Mouse (Mus musculus) heart, embryonic 12.5 days (tissue): ENCODE data around the gene Ttc39b. TPM values are rescaled to one million over a fixed set of nuclear protein-coding genes. Genes with fewer than 3 reads are reported as not detected.

Source experiments
- ATAC-seq: fragments of 200-750 bp; cut with Nextera tagmentation; 2 replicates; pipeline ENCODE4 v1.8.0; 2017; ENCODE audit warnings: moderate TSS enrichment, moderate library complexity; ENCODE audit not compliant: insufficient number of reproducible peaks, low FRiP score
- H3K27ac ChIP-seq: fragments of 300-500 bp; sonication (generic); 2 replicates; pipeline ENCODE4 v1.5.1; 2016; ENCODE audit warnings: mild to moderate bottlenecking, moderate library complexity; ENCODE audit not compliant: poor library complexity, severe bottlenecking
- H3K27me3 ChIP-seq: fragments of 300-500 bp; sonication (generic); replicated peaks from 2 replicates; pipeline ENCODE4 v1.6.1; 2016; ENCODE audit warnings: mild to moderate bottlenecking, moderate library complexity
- H3K36me3 ChIP-seq: fragments of 300-500 bp; sonication (generic); 2 replicates; pipeline ENCODE4 v1.6.1; 2016; ENCODE audit warnings: mild to moderate bottlenecking, moderate library complexity
- H3K4me1 ChIP-seq: fragments of 300-500 bp; sonication (generic); replicated peaks from 2 replicates; pipeline ENCODE4 v1.6.1; 2016; ENCODE audit warnings: mild to moderate bottlenecking
- H3K4me2 ChIP-seq: fragments of 300-500 bp; sonication (generic); 2 replicates; pipeline ENCODE4 v1.6.1; 2016; ENCODE audit warnings: mild to moderate bottlenecking, moderate library complexity
- H3K4me3 ChIP-seq: fragments of 300-500 bp; sonication (generic); 2 replicates; pipeline ENCODE4 v1.5.1; 2016; ENCODE audit warnings: mild to moderate bottlenecking
- H3K9ac ChIP-seq: fragments of 300-500 bp; sonication (generic); 2 replicates; pipeline ENCODE4 v1.6.1; 2016; ENCODE audit warnings: mild to moderate bottlenecking, moderate library complexity
- H3K9me3 ChIP-seq: fragments of 300-500 bp; sonication (generic); replicated peaks from 2 replicates; pipeline ENCODE4 v1.6.1; 2016; ENCODE audit warnings: mild to moderate bottlenecking, moderate library complexity
- WGBS: fragments of 180-500 bp; shearing (Covaris S2); methylation state at CpG from one replicate; pipeline ENCODE4 v1.1.7; 2016; 5-methylcytosine and 5-hydroxymethylcytosine counted together
- polyA plus RNA-seq: library from polyadenylated mRNA; unstranded; fragments of >200 nt; fragmentation: Nextera tagmentation; extraction: Ambion mirVana; gene quantifications from 2 replicates; pipeline ENCODE4 v1.2.1, GENCODE M21; 2016

Ttc39b gene
- polyA plus RNA-seq, 1 experiment from 2014 or later, result 2.2 TPM

DNA sequence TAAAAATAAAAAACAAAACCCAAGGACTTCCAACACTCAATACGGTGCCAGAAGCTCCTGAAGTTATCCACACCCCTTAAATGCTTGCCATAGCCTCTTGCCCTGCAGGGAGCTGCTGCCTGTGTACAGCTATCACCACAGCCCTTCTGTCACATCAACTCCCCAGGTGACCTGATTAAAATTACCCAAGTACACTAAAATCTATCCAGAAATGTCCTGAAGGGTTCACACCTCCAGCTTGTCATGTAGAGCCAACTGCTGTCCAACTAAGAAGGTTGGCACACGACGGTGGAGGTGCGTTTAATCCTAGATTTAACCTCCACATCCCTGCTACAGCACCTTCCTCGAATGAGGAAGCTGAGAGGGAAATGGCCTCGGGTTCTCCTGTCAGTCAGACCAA, 113.6 kb downstream of the Ttc39b start:
- Histone ChIP-seq H3K9ac (no peak overlapping the region), H3K4me1 (peaks cover 12% of the 10 kb centered on the region), H3K27ac (no peak overlapping the region), H3K4me3 (no peak overlapping the region), H3K27me3 (no peaks in the 10 kb centered on the region), H3K4me2 (no peak overlapping the region), H3K36me3 (no peaks in the 10 kb centered on the region), H3K9me3 (no peaks in the 10 kb centered on the region)
- no peak for ATAC-seq
- 78% methylated on average over 6 of the region's 6 CpGs for WGBS

DNA sequence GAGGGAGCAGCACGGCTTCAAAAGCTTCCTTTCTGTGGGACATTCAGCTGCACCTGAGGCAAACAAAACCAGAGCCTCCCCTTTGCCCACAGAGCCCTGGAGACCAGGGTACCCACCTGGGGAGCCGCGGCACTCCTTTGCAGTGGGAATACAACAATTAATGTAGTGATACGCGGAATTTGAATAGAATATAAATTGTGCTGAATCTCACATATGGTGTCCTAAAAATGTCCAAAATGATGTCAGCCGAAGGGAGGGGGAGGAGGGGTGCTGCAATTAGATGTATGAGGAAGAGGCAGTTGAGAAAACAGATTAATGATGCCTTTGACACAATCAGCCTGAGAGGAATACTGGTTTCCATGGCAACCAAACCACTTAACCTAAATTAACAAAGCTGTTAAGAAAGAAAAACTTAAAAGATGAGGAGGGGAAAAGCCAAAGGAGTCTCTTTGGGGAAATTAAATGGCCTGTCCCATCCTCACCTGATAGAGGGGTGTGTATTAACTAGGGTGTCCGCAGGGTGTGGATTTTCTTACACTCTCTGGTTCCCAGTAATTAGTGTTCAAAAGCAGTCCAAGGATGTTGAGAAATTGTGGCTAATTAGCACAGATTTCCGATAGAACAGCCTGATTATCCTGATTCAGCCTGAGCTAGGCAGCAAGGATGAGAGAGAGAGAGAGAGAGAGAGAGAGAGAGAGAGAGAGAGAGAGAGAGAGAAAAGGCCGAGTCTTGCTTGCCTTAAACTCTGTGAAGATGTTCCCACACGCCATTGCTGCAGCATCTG, 117.1 kb downstream of the Ttc39b start:
- H3K4me3 ChIP-seq, result no peak overlapping the region
- no peaks in the 10 kb centered on the region for H3K4me1 ChIP-seq
- no peak overlapping the region for H3K27ac ChIP-seq
- H3K9me3 ChIP-seq, result no peaks in the 10 kb centered on the region
- no peaks in the 10 kb centered on the region for H3K36me3 ChIP-seq
- no peak overlapping the region for H3K9ac ChIP-seq
- no peak for ATAC-seq
- WGBS, result 68% methylated on average over 10 of the region's 10 CpGs
- H3K27me3 ChIP-seq, result no peaks in the 10 kb centered on the region
- H3K4me2 ChIP-seq, result no peak overlapping the region

DNA sequence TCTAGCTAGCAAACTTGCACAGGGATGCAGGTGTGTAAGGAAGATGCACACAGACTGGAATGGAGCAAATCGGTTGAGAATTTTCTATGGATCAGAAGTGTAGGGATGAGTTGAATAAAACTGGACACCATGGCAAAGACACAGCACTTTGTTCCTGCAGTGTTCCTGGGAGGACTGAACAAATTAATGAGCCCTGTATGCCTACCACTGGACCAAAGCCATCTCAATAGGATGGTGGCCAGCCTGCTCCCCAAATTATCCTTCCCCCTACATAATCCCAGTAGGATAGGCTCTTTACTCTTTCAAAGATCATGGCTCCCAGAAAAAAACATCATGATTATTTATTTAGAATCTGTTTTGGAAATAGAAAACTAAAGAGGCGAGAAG, 117.6 kb downstream of the Ttc39b start:
- Histone ChIP-seq H3K9me3 (no peaks in the 10 kb centered on the region), H3K4me3 (no peak overlapping the region), H3K9ac (no peak overlapping the region), H3K27ac (no peak overlapping the region), H3K36me3 (no peaks in the 10 kb centered on the region), H3K4me1 (no peaks in the 10 kb centered on the region), H3K4me2 (no peak overlapping the region), H3K27me3 (no peaks in the 10 kb centered on the region)
- WGBS, result 75% methylated on average over 2 of the region's 2 CpGs
- no peak for ATAC-seq

DNA sequence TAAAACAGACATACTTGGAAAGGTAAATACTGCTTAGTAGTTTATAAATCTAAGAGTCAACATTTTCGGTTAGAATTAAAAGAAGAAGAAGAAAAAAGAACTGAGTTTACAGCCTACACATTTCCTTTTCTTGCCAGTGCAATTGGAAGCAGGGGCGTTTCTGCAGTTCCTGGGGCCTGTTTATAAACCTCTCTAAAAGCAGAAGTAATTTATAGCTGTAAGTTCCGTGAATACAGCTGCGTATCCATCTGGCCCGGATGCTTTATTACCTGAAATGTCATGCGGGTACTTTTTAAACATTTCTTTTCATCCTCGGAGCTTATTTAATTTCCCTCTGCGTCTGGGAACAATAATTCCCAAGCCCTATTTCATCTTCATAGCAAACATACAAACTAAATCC, 124.7 kb downstream of the Ttc39b start:
- H3K27ac ChIP-seq, result no peak overlapping the region
- H3K9me3 ChIP-seq, result no peaks in the 10 kb centered on the region
- no peak overlapping the region for H3K9ac ChIP-seq
- WGBS, result 76% methylated on average over 8 of the region's 8 CpGs
- H3K4me3 ChIP-seq, result no peak overlapping the region
- H3K4me1 ChIP-seq, result no peaks in the 10 kb centered on the region
- no peaks in the 10 kb centered on the region for H3K36me3 ChIP-seq
- ATAC-seq, result no peak
- H3K27me3 ChIP-seq, result no peaks in the 10 kb centered on the region
- no peak overlapping the region for H3K4me2 ChIP-seq

DNA sequence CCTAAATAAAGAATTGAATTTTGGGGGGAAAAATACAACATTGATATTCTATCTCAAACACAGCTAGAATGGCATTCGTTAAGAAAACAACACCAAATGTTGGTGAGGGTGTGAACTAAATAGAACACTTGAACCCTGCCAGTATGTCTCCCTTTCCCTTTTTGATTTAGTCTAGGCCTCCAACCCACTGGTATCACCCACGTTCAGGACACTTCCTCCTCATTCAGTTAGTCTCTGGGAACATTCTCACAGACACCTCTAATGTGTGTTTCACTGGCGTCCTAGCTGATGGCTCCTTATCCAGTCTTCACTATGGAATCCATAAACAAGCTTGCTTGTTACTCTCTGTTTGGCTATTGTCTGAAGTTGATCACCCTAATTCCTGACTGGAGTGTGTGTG, 125.9 kb downstream of the Ttc39b start:
- Histone ChIP-seq H3K9ac (no peak overlapping the region), H3K4me1 (no peaks in the 10 kb centered on the region), H3K27me3 (no peaks in the 10 kb centered on the region), H3K27ac (no peak overlapping the region), H3K4me3 (no peak overlapping the region), H3K9me3 (no peaks in the 10 kb centered on the region), H3K4me2 (no peak overlapping the region), H3K36me3 (no peaks in the 10 kb centered on the region)
- no peak for ATAC-seq
- 71% methylated on average over 3 of the region's 3 CpGs for WGBS

DNA sequence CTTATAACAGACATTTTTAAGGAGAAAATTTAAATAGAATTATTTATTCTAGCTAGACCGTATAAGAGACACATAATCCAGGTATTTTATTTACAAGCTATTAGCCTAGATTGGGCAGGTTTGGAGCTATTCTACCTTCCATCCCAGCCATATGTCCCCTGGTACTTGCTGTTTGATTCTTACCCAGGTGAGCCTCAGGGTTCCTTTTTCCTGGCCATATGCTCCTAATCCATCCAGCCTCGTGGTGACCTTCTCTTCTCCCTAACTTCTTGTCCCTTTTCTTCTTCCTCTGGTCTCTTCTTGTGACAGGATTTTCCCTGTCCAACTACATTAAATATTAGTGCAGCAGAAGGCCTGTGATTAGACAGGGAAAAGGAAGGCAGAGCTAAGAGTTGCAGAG, 134.3 kb downstream of the Ttc39b start:
- no peak overlapping the region for H3K4me2 ChIP-seq
- peaks cover 2% of the 10 kb centered on the region; the same call in 1 of the 2 replicates for H3K9me3 ChIP-seq
- no peak overlapping the region for H3K4me3 ChIP-seq
- no peak overlapping the region for H3K9ac ChIP-seq
- H3K27me3 ChIP-seq, result no peaks in the 10 kb centered on the region
- ATAC-seq, result no peak
- 80% methylated on average over 2 of the region's 2 CpGs for WGBS
- no peak overlapping the region for H3K27ac ChIP-seq
- no peaks in the 10 kb centered on the region for H3K4me1 ChIP-seq
- H3K36me3 ChIP-seq, result no peaks in the 10 kb centered on the region

DNA sequence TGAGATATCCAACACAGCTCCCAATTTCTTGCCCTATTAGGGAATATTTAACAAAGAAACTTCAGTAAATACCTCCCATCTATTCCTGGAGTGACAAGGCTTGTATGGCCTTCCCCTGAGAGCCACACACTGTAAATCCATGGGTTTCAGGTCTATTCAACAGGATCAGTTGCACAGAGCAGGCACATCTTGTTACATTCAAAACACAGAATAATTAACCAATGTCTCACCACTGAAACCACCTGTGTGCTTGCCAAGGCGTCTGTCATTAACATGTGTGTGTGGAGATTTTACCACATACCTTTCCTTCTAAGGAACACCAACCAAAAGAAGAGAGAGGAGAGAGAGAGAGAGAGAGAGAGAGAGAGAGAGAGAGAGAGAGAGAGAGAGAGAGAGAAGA, 136.7 kb downstream of the Ttc39b start:
- Histone ChIP-seq H3K27ac (no peak overlapping the region), H3K4me3 (no peak overlapping the region), H3K27me3 (no peaks in the 10 kb centered on the region), H3K36me3 (no peaks in the 10 kb centered on the region), H3K9me3 (peaks cover 2% of the 10 kb centered on the region; the same call in 1 of the 2 replicates), H3K4me1 (0 out of 2 replicates have a peak, but pooled peaks cover 5% of the 10 kb centered on the region), H3K4me2 (no peak overlapping the region), H3K9ac (no peak overlapping the region)
- ATAC-seq, result no peak
- 69% methylated on average over 1 of the region's 1 CpGs for WGBS

DNA sequence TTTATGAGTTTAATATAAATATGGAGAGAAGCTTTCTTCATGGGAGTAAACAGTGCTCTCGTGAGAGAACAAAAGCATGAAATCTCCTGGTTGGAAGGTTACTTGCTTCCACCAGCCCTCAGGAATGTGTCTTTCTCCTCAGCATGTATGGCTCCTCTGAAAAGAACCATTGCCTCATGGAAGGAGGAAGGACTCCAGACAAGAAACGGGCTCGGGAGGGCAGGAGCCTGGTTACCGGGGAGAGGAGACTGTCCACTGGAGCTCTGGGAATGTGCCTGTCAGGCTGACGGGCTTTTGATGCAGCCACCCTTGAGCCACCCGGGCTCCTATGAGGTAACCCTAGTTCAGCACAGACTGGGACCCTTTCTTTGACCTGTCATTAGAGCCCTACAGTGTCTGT, 137.6 kb downstream of the Ttc39b start:
- Histone ChIP-seq H3K9me3 (no peaks in the 10 kb centered on the region), H3K4me3 (no peak overlapping the region), H3K27me3 (no peaks in the 10 kb centered on the region), H3K27ac (no peak overlapping the region), H3K4me2 (no peak overlapping the region), H3K36me3 (no peaks in the 10 kb centered on the region), H3K4me1 (0 out of 2 replicates have a peak, but pooled peaks cover 5% of the 10 kb centered on the region), H3K9ac (no peak overlapping the region)
- no peak for ATAC-seq
- 27% methylated on average over 6 of the region's 6 CpGs for WGBS

DNA sequence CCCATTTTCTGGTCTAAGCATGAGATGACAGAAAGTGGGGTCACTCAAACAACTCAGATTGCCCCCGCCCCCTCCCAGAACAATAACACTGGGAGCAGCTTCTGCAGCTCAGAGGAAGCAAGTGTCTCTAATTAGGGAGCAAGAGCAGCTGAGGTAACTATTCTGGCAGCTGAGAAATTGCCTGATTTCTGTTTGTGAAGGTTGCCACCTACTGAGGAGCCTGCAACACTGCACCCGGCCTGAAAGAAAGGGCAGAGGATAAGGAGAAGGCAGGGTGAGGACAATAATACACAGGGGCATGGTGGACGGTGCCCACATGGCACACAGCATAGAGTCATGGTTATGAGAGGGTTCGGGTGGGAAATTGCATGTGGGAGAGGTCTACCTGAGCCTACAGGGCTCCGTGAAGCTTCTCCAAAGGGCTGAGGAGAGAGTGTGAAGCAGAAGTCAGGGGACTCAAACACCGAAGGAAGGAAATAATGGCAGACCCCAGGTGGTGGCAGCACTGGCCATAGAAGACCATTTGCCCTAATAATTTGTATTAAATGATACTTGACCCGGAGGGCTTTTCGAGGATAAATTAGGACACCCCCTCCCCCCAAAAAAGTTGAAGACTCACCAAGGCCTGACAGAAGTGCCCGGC, 140.6 kb downstream of the Ttc39b start:
- Histone ChIP-seq H3K4me3 (no peak overlapping the region), H3K27me3 (no peaks in the 10 kb centered on the region), H3K9ac (no peak overlapping the region), H3K36me3 (no peaks in the 10 kb centered on the region), H3K9me3 (no peaks in the 10 kb centered on the region), H3K4me1 (0 out of 2 replicates have a peak, but pooled peaks cover 5% of the 10 kb centered on the region), H3K4me2 (no peak overlapping the region), H3K27ac (no peak overlapping the region)
- 36% methylated on average over 9 of the region's 9 CpGs for WGBS
- ATAC-seq, result peak; percentile 45; the same call in 1 of the 2 replicates

DNA sequence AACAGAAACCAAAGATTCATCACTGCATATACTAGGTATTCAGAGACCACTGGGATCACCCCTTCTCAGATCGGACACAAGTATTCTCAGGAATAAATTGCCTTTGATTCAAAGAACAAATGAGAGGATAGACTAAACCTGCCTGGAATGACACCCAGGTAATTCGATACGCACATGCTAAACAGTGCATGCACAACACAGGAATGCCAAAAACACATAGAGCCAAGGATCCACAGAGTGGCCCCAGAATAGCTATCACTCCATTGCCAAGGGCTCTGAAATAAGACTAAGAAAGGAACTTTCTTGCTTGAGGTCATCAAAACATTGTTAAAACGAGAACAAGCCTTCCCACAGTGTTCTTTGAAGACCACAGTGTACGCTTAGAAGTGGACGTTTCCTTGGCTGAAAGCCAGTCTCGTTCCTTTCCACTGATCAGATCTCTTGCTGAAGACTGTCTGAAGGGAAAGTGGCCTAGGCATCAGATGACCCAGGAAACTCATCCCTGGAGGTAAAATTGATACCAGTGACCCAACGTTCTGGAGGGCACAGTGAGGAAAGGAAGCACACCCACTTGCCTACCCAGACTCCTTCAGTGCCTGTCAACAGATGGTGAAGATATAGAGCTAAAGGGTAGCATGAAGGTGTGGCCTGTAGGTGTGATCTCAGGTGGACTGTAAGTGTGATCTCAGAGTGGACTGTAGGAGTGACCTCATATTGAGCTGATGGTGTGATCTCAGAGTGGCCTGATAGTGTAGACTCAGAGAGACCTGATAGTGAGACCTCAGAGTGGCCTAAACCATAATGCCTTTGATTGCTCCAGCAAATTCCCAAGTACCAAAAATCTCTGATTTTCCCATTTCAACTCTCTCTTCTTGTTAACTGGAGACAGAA, 141.6 kb downstream of the Ttc39b start:
- 59% methylated on average over 8 of the region's 8 CpGs for WGBS
- H3K9me3 ChIP-seq, result no peaks in the 10 kb centered on the region
- no peaks in the 10 kb centered on the region for H3K27me3 ChIP-seq
- no peak overlapping the region for H3K9ac ChIP-seq
- H3K4me2 ChIP-seq, result no peak overlapping the region
- H3K4me3 ChIP-seq, result no peak overlapping the region
- H3K4me1 ChIP-seq, result 0 out of 2 replicates have a peak, but pooled peaks cover 5% of the 10 kb centered on the region
- H3K27ac ChIP-seq, result no peak overlapping the region
- ATAC-seq, result no peak
- no peaks in the 10 kb centered on the region for H3K36me3 ChIP-seq

DNA sequence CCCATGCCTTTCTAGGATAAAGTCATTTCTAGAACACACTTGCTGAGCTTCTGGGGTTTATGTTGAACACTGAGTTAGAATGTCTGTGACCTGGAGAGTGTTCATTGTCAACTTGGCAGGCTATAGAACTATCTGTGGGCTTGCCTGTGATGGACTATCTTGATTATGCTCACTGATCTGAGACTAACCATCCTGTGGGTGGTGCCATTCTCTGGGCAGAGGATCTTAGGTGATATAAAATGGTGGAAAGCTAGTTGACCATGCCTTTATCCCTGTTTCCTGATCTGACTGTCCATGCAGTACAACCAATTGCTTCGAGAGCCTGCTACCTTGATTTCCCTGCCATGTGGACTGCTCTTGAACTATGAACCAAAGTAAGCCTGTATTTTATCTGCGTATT, 146.6 kb downstream of the Ttc39b start:
- ATAC-seq, result no peak
- peaks cover 14% of the 10 kb centered on the region; the same call in 1 of the 2 replicates for H3K4me1 ChIP-seq
- H3K4me2 ChIP-seq, result no peak overlapping the region
- no peak overlapping the region for H3K4me3 ChIP-seq
- H3K27ac ChIP-seq, result no peak overlapping the region
- no peaks in the 10 kb centered on the region for H3K36me3 ChIP-seq
- H3K9me3 ChIP-seq, result no peaks in the 10 kb centered on the region
- H3K9ac ChIP-seq, result no peak overlapping the region
- WGBS, result 83% methylated on average over 2 of the region's 2 CpGs
- H3K27me3 ChIP-seq, result no peaks in the 10 kb centered on the region
